Mouse (Mus musculus) forebrain, embryonic 16.5 days (tissue): ENCODE measurements around the gene Unk. TPM values are rescaled to one million over a fixed set of nuclear protein-coding genes. Genes with fewer than 3 reads are reported as not detected.

Experiments used
- ATAC-seq: fragments of 200-750 bp; cut with Nextera tagmentation; 2 replicates; pipeline ENCODE4 v1.8.0; 2017; ENCODE audit warnings: mild to moderate bottlenecking, moderate library complexity
- H3K27ac ChIP-seq: fragments of 300-500 bp; sonication (generic); 2 replicates; pipeline ENCODE4 v1.5.1; 2014; ENCODE audit warnings: low read length, control low read depth
- H3K27me3 ChIP-seq: fragments of 300-500 bp; sonication (generic); replicated peaks from 2 replicates; pipeline ENCODE4 v1.6.1; 2014; ENCODE audit warnings: low read length; ENCODE audit not compliant: control insufficient read depth, insufficient read depth
- H3K36me3 ChIP-seq: fragments of 300-500 bp; sonication (generic); 2 replicates; pipeline ENCODE4 v1.6.1; 2014; ENCODE audit not compliant: control insufficient read depth, insufficient read depth
- H3K4me1 ChIP-seq: fragments of 300-500 bp; sonication (generic); replicated peaks from 2 replicates; pipeline ENCODE4 v1.6.1; 2014; ENCODE audit warnings: low read length; ENCODE audit not compliant: control insufficient read depth, insufficient read depth
- H3K4me2 ChIP-seq: fragments of 300-500 bp; sonication (generic); 2 replicates; pipeline ENCODE4 v1.6.1; 2014; ENCODE audit warnings: mild to moderate bottlenecking, low read length, control low read depth
- H3K4me3 ChIP-seq: fragments of 300-500 bp; sonication (generic); replicated peaks from 2 replicates; pipeline ENCODE4 v1.5.1; 2014; ENCODE audit warnings: mild to moderate bottlenecking, low read length, control low read depth
- H3K9ac ChIP-seq: fragments of 300-500 bp; sonication (generic); replicated peaks from 2 replicates; pipeline ENCODE4 v1.6.1; 2014; ENCODE audit warnings: low read depth, low read length, control low read depth
- H3K9me3 ChIP-seq: fragments of 300-500 bp; sonication (generic); 2 replicates; pipeline ENCODE4 v1.6.1; 2016; ENCODE audit warnings: low read length; ENCODE audit not compliant: control insufficient read depth
- WGBS: fragments of 180-500 bp; shearing (Covaris S2); extraction: QIAGEN DNeasy Blood & Tissue Kit; methylation state at CpG from one replicate; pipeline ENCODE4 v1.1.7; 2014; 5-methylcytosine and 5-hydroxymethylcytosine counted together
- polyA plus RNA-seq: library from polyadenylated mRNA; unstranded; fragments of >200 nt; fragmentation: Nextera tagmentation; extraction: Ambion mirVana; gene quantifications from 2 replicates; pipeline ENCODE4 v1.2.1, GENCODE M21; 2015

The Unk gene
- polyA plus RNA-seq = 37.6 and 42.1 TPM in 2 replicates

- Histone ChIP-seq H3K9me3 (no peaks in the 10 kb centered on the region), H3K9ac (peak within 1 kb of the TSS; percentile 96), H3K4me3 (peak within 1 kb of the TSS; percentile 69), H3K4me1 (peaks cover 18% of the 10 kb centered on the region), H3K27me3 (no peaks in the 10 kb centered on the region), H3K4me2 (peak within 1 kb of the TSS; percentile 76), H3K27ac (peak within 1 kb of the TSS; percentile 99), H3K36me3 (no peaks in the 10 kb centered on the region)
- ATAC-seq = peak; percentile 96
- WGBS = under 1% methylated on average over 62 of the region's 67 CpGs
Observed at GRCm38 (mm10) chr11:116030088-116030897, at the start of gene Unk. Gene Unk, plus strand, starts transcription at chr11:116030322.

GRCm38 (mm10) chr11:115982472-115982871 is 47.6 kb upstream of the Unk start:
- H3K36me3 ChIP-seq = no peaks in the 10 kb centered on the region
- H3K4me3 ChIP-seq = no peak overlapping the region
- H3K27ac ChIP-seq = no peak overlapping the region
- H3K4me1 ChIP-seq = no peaks in the 10 kb centered on the region
- no peaks in the 10 kb centered on the region for H3K9me3 ChIP-seq
- no peak overlapping the region for H3K9ac ChIP-seq
- no peak for ATAC-seq
- 87% methylated on average over 15 of the region's 15 CpGs for WGBS
- H3K27me3 ChIP-seq = 0 out of 2 replicates have a peak, but pooled peaks cover 2% of the 10 kb centered on the region
- H3K4me2 ChIP-seq = no peak overlapping the region

GRCm38 (mm10) chr11:115983291-115983690 is 46.8 kb upstream of the Unk start:
- no peaks in the 10 kb centered on the region for H3K9me3 ChIP-seq
- H3K27ac ChIP-seq = no peak overlapping the region
- no peaks in the 10 kb centered on the region for H3K36me3 ChIP-seq
- H3K9ac ChIP-seq = no peak overlapping the region
- ATAC-seq = no peak
- no peak overlapping the region for H3K4me2 ChIP-seq
- no peak overlapping the region for H3K4me3 ChIP-seq
- 91% methylated on average over 8 of the region's 8 CpGs for WGBS
- H3K27me3 ChIP-seq = no peaks in the 10 kb centered on the region
- no peaks in the 10 kb centered on the region for H3K4me1 ChIP-seq

GRCm38 (mm10) chr11:115989686-115990085 is 40.4 kb upstream of the Unk start:
- no peak for ATAC-seq
- H3K9ac ChIP-seq = no peak overlapping the region
- 20% methylated on average over 15 of the region's 15 CpGs for WGBS

GRCm38 (mm10) chr11:115992098-115992497 is 38.0 kb upstream of the Unk start:
- 59% methylated on average over 4 of the region's 4 CpGs for WGBS
- Histone ChIP-seq H3K4me3 (no peak overlapping the region), H3K9ac (no peak overlapping the region), H3K9me3 (no peaks in the 10 kb centered on the region), H3K27me3 (no peaks in the 10 kb centered on the region), H3K4me1 (no peaks in the 10 kb centered on the region), H3K27ac (no peak overlapping the region), H3K36me3 (no peaks in the 10 kb centered on the region), H3K4me2 (no peak overlapping the region)
- no peak for ATAC-seq

More at GRCm38 (mm10) chr11:115989686-115990085, 40.4 kb upstream of the Unk start:
- no peak overlapping the region for H3K4me3 ChIP-seq
- H3K36me3 ChIP-seq = no peaks in the 10 kb centered on the region
- no peak overlapping the region for H3K27ac ChIP-seq
- no peaks in the 10 kb centered on the region for H3K4me1 ChIP-seq
- no peak overlapping the region for H3K4me2 ChIP-seq
- no peaks in the 10 kb centered on the region for H3K9me3 ChIP-seq
- H3K27me3 ChIP-seq = no peaks in the 10 kb centered on the region

- ATAC-seq = no peak
- WGBS = 88% methylated on average over 3 of the region's 3 CpGs
Observed at GRCm38 (mm10) chr11:115995256-115995655, 34.9 kb upstream of the Unk start.

GRCm38 (mm10) chr11:115997047-115997446 is 33.1 kb upstream of the Unk start:
- no peak overlapping the region for H3K4me2 ChIP-seq
- H3K27me3 ChIP-seq = no peaks in the 10 kb centered on the region
- H3K9me3 ChIP-seq = no peaks in the 10 kb centered on the region
- H3K27ac ChIP-seq = no peak overlapping the region
- H3K4me3 ChIP-seq = no peak overlapping the region
- no peak overlapping the region for H3K9ac ChIP-seq
- 83% methylated on average over 4 of the region's 4 CpGs for WGBS
- no peaks in the 10 kb centered on the region for H3K4me1 ChIP-seq
- H3K36me3 ChIP-seq = no peaks in the 10 kb centered on the region
- ATAC-seq = no peak

More at GRCm38 (mm10) chr11:115995256-115995655, 34.9 kb upstream of the Unk start:
- H3K9me3 ChIP-seq = no peaks in the 10 kb centered on the region
- no peaks in the 10 kb centered on the region for H3K36me3 ChIP-seq
- no peak overlapping the region for H3K4me3 ChIP-seq
- H3K4me1 ChIP-seq = no peaks in the 10 kb centered on the region
- H3K4me2 ChIP-seq = no peak overlapping the region
- no peaks in the 10 kb centered on the region for H3K27me3 ChIP-seq
- H3K27ac ChIP-seq = no peak overlapping the region
- no peak overlapping the region for H3K9ac ChIP-seq

- Histone ChIP-seq H3K9me3 (no peaks in the 10 kb centered on the region), H3K36me3 (no peaks in the 10 kb centered on the region), H3K4me3 (no peak overlapping the region), H3K27ac (no peak overlapping the region), H3K4me1 (no peaks in the 10 kb centered on the region), H3K9ac (no peak overlapping the region), H3K27me3 (no peaks in the 10 kb centered on the region), H3K4me2 (no peak overlapping the region)
- ATAC-seq = no peak
- 70% methylated on average over 5 of the region's 5 CpGs for WGBS
Observed at GRCm38 (mm10) chr11:115997662-115998061, 32.5 kb upstream of the Unk start.

GRCm38 (mm10) chr11:115999027-115999426 is 31.1 kb upstream of the Unk start:
- Histone ChIP-seq H3K4me1 (no peaks in the 10 kb centered on the region), H3K9me3 (no peaks in the 10 kb centered on the region), H3K27ac (no peak overlapping the region), H3K36me3 (no peaks in the 10 kb centered on the region), H3K9ac (no peak overlapping the region), H3K4me3 (no peak overlapping the region), H3K27me3 (no peaks in the 10 kb centered on the region), H3K4me2 (no peak overlapping the region)
- WGBS = 88% methylated on average over 7 of the region's 7 CpGs
- no peak for ATAC-seq
